Mouse (Mus musculus) neural tube, embryonic 14.5 days (tissue): ENCODE measurements at regions not wholly inside any gene's neighbourhood (a gene's known extent, or its start where the extent isn't known, plus 50 kb on each side); places are given as distances from the start of the nearest gene placed in this dataset.

Experiments
- ATAC-seq: fragments of 200-750 bp; cut with Nextera tagmentation; 2 replicates; pipeline ENCODE4 v1.8.0; 2017; ENCODE audit warnings: low read depth, mild to moderate bottlenecking, moderate TSS enrichment, moderate library complexity
- H3K27ac ChIP-seq: fragments of 300-500 bp; sonication (generic); 2 replicates; pipeline ENCODE4 v1.5.1; 2014; ENCODE audit warnings: low read depth, mild to moderate bottlenecking, control low read depth, low read length, moderate library complexity, mixed read lengths
- H3K27me3 ChIP-seq: fragments of 300-500 bp; sonication (generic); 2 replicates; pipeline ENCODE4 v1.6.1; 2014; ENCODE audit warnings: low read length; ENCODE audit not compliant: control insufficient read depth, insufficient read depth
- H3K36me3 ChIP-seq: fragments of 300-500 bp; sonication (generic); 2 replicates; pipeline ENCODE4 v1.6.1; 2014; ENCODE audit warnings: low read length, mixed read lengths; ENCODE audit not compliant: control insufficient read depth, insufficient read depth
- H3K4me1 ChIP-seq: fragments of 300-500 bp; sonication (generic); 2 replicates; pipeline ENCODE4 v1.6.1; 2014; ENCODE audit warnings: low read length; ENCODE audit not compliant: control insufficient read depth, insufficient read depth
- H3K4me2 ChIP-seq: fragments of 300-500 bp; sonication (generic); 2 replicates; pipeline ENCODE4 v1.6.1; 2014; ENCODE audit warnings: mild to moderate bottlenecking, low read depth, low read length, control low read depth
- H3K4me3 ChIP-seq: fragments of 300-500 bp; sonication (generic); 2 replicates; pipeline ENCODE4 v1.5.1; 2014; ENCODE audit warnings: low read depth, low read length, control low read depth, mixed read lengths
- H3K9ac ChIP-seq: fragments of 300-500 bp; sonication (generic); replicated peaks from 2 replicates; pipeline ENCODE4 v1.6.1; 2014; ENCODE audit warnings: low read depth, mild to moderate bottlenecking, control low read depth, low read length, mixed read lengths
- H3K9me3 ChIP-seq: fragments of 300-500 bp; sonication (generic); 2 replicates; pipeline ENCODE4 v1.6.1; 2016; ENCODE audit warnings: low read length; ENCODE audit not compliant: control insufficient read depth
- WGBS: fragments of 180-500 bp; shearing (Covaris S2); extraction: QIAGEN DNeasy Blood & Tissue Kit; methylation state at CpG from one replicate; pipeline ENCODE4 v1.1.7; 2014; 5-methylcytosine and 5-hydroxymethylcytosine counted together

- Histone ChIP-seq H3K9ac (no peak overlapping the region), H3K27ac (no peak overlapping the region), H3K27me3 (no peaks in the 10 kb centered on the region), H3K4me1 (no peaks in the 10 kb centered on the region), H3K4me2 (no peak overlapping the region), H3K4me3 (no peak overlapping the region), H3K9me3 (no peaks in the 10 kb centered on the region), H3K36me3 (no peaks in the 10 kb centered on the region)
- 69% methylated on average over 3 of the region's 3 CpGs for WGBS
- no peak for ATAC-seq
These were observed 98.8 kb upstream of the Tac1 start for GRCm38 (mm10) chr6:7455881-7456280.

GRCm38 (mm10) chr6:7463896-7464295 lies 90.8 kb upstream of the Tac1 start:
- H3K9ac ChIP-seq, result no peak overlapping the region
- H3K4me3 ChIP-seq, result no peak overlapping the region
- H3K4me1 ChIP-seq, result no peaks in the 10 kb centered on the region
- H3K27me3 ChIP-seq, result no peaks in the 10 kb centered on the region
- WGBS, result 94% methylated on average over 2 of the region's 2 CpGs
- H3K9me3 ChIP-seq, result no peaks in the 10 kb centered on the region
- no peaks in the 10 kb centered on the region for H3K36me3 ChIP-seq
- no peak for ATAC-seq
- H3K27ac ChIP-seq, result no peak overlapping the region
- H3K4me2 ChIP-seq, result no peak overlapping the region

DNA sequence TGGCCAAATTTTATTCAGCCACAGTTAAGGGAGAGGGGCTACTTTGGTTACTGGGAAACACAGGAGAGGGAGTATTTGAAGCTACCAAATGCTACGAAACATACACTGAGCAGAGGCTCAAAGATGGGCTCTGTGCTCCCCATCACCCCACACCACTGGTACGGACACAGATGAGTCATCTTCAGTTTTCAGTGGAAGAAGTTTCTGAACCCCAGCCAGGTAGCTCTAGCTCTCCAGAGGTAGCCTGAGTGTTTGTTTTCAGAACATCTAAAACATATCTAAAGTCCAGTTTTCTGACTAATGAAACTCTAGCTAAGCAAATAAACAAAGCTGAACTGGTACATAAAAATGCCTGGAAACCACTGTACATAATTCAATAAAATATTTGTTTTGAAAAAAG lies 90.3 kb upstream of the Tac1 start:
- Histone ChIP-seq H3K4me1 (no peaks in the 10 kb centered on the region), H3K4me2 (no peak overlapping the region), H3K36me3 (no peaks in the 10 kb centered on the region), H3K9me3 (no peaks in the 10 kb centered on the region), H3K9ac (no peak overlapping the region), H3K27me3 (no peaks in the 10 kb centered on the region), H3K27ac (no peak overlapping the region), H3K4me3 (no peak overlapping the region)
- WGBS, result 90% methylated on average over 2 of the region's 2 CpGs
- ATAC-seq, result no peak

DNA sequence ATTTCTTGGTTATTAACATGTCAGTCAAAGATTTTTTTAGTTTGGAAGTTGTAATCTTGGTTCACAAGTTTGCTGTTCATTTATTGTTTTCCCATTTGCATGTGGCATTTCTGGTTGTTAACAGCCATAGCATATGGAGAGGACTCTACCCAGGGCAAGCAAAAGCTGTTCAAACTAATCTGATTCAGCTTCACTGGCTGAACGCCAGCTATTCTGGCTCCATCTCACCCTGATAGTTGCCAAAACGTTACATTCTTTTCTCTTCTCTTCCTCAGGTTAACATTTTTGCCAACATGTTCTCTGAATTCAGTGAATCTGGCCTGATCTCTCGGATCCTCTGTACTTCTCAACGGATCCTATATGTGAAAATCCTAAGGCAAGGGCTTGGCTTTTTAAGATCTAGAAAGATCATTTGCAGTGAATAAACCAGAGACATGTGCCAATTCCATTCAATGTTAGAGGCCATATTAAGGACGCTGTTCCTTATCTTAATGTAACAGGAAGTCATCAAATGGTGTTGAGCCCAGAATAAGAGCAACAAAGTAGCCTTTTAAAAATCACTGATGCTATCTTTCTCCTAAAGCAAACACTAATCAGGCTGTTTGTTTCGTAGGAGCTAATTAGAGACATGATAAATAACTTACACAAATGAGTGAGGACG lies 82.2 kb upstream of the Tac1 start:
- Histone ChIP-seq H3K27me3 (no peaks in the 10 kb centered on the region), H3K36me3 (no peaks in the 10 kb centered on the region), H3K9me3 (no peaks in the 10 kb centered on the region), H3K4me1 (no peaks in the 10 kb centered on the region), H3K27ac (no peak overlapping the region), H3K4me3 (no peak overlapping the region), H3K9ac (no peak overlapping the region), H3K4me2 (no peak overlapping the region)
- ATAC-seq, result no peak
- WGBS, result 62% methylated on average over 7 of the region's 7 CpGs

GRCm38 (mm10) chr6:7473730-7474129 lies 80.9 kb upstream of the Tac1 start:
- Histone ChIP-seq H3K4me3 (no peak overlapping the region), H3K9ac (no peak overlapping the region), H3K4me2 (no peak overlapping the region), H3K4me1 (no peaks in the 10 kb centered on the region), H3K36me3 (no peaks in the 10 kb centered on the region), H3K9me3 (no peaks in the 10 kb centered on the region), H3K27ac (no peak overlapping the region), H3K27me3 (no peaks in the 10 kb centered on the region)
- WGBS, result 70% methylated on average over 3 of the region's 3 CpGs
- no peak for ATAC-seq

GRCm38 (mm10) chr6:7476907-7477306 lies 77.8 kb upstream of the Tac1 start:
- Histone ChIP-seq H3K4me3 (no peak overlapping the region), H3K4me2 (no peak overlapping the region), H3K4me1 (no peaks in the 10 kb centered on the region), H3K27ac (no peak overlapping the region), H3K36me3 (no peaks in the 10 kb centered on the region), H3K27me3 (no peaks in the 10 kb centered on the region), H3K9ac (no peak overlapping the region), H3K9me3 (no peaks in the 10 kb centered on the region)
- no peak for ATAC-seq
- 100% methylated on average over 1 of the region's 1 CpGs for WGBS

DNA sequence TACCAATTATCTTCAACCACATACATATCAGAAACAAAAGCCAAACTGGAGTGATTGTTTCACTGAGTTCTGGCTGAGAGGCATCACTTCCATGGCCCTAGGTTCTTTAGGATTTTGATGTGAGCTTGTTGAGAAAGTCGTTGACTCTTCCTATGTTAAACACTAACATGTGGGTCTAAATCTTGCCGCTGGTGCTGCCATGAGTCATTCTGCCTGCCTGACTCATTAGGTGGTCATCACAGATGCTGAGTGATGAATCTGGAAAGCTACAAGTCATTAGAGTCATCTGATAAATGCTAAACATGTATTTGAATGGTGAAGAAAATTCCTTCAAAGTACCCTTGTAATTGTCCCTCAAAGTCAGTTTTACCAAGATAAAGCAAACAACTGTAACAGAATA lies 60.4 kb upstream of the Tac1 start:
- H3K4me2 ChIP-seq, result no peak overlapping the region
- H3K27ac ChIP-seq, result no peak overlapping the region
- WGBS, result 76% methylated on average over 2 of the region's 2 CpGs
- H3K9ac ChIP-seq, result no peak overlapping the region
- H3K4me1 ChIP-seq, result no peaks in the 10 kb centered on the region
- no peaks in the 10 kb centered on the region for H3K9me3 ChIP-seq
- no peak for ATAC-seq
- H3K27me3 ChIP-seq, result no peaks in the 10 kb centered on the region
- H3K4me3 ChIP-seq, result no peak overlapping the region
- H3K36me3 ChIP-seq, result no peaks in the 10 kb centered on the region

GRCm38 (mm10) chr6:7496766-7497165 lies 57.9 kb upstream of the Tac1 start:
- Histone ChIP-seq H3K9ac (no peak overlapping the region), H3K4me1 (no peaks in the 10 kb centered on the region), H3K36me3 (no peaks in the 10 kb centered on the region), H3K27ac (no peak overlapping the region), H3K4me3 (no peak overlapping the region), H3K9me3 (no peaks in the 10 kb centered on the region), H3K4me2 (no peak overlapping the region), H3K27me3 (no peaks in the 10 kb centered on the region)
- no peak for ATAC-seq
- 62% methylated on average over 3 of the region's 3 CpGs for WGBS
